Mouse (Mus musculus): Measurements from ENCODE around the gene Ccdc107.

- no peak for TF ChIP-seq TAL1 (IDR thresholded peaks at IDR 0.05; ENCODE audit: low read length)
- TF ChIP-seq GATA1 (IDR thresholded peaks at IDR 0.05; ENCODE audit: low read length), result no peak
Observed at GRCm38 (mm10) chr4:43507938-43508665, 15.4 kb downstream of the Ccdc107 start.
